Mouse (Mus musculus) intestine, postnatal 0 days (tissue): ENCODE measurements at regions not wholly inside any gene's neighbourhood (a gene's known extent, or its start where the extent isn't known, plus 50 kb on each side); places are given as distances from the start of the nearest gene placed in this dataset.

Experiments used
- ATAC-seq: fragments of 200-750 bp; cut with Nextera tagmentation; 2 replicates; pipeline ENCODE4 v1.8.0; 2017; ENCODE audit warnings: mild to moderate bottlenecking, moderate TSS enrichment, moderate library complexity
- H3K27ac ChIP-seq: fragments of 300-500 bp; sonication (generic); 2 replicates; pipeline ENCODE4 v1.5.1; 2014; ENCODE audit warnings: mild to moderate bottlenecking, low read depth, low read length, moderate library complexity
- H3K27me3 ChIP-seq: fragments of 300-500 bp; sonication (generic); replicated peaks from 2 replicates; pipeline ENCODE4 v1.6.1; 2014; ENCODE audit warnings: low read length, mixed read lengths; ENCODE audit not compliant: control insufficient read depth, insufficient read depth
- H3K36me3 ChIP-seq: fragments of 300-500 bp; sonication (generic); 2 replicates; pipeline ENCODE4 v1.6.1; 2014; ENCODE audit warnings: mild to moderate bottlenecking, moderate library complexity; ENCODE audit not compliant: control insufficient read depth, insufficient read depth
- H3K4me1 ChIP-seq: fragments of 300-500 bp; sonication (generic); replicated peaks from 2 replicates; pipeline ENCODE4 v1.6.1; 2014; ENCODE audit warnings: antibody characterized with exemption, low read length, mixed read lengths; ENCODE audit not compliant: control insufficient read depth, insufficient read depth
- H3K4me2 ChIP-seq: fragments of 300-500 bp; sonication (generic); replicated peaks from 2 replicates; pipeline ENCODE4 v1.6.1; 2014; ENCODE audit warnings: low read depth, mild to moderate bottlenecking, moderate library complexity
- H3K4me3 ChIP-seq: fragments of 300-500 bp; sonication (generic); 2 replicates; pipeline ENCODE4 v1.5.1; 2014; ENCODE audit warnings: low read depth, low read length
- H3K9ac ChIP-seq: fragments of 300-500 bp; sonication (generic); 2 replicates; pipeline ENCODE4 v1.6.1; 2014; ENCODE audit warnings: mild to moderate bottlenecking, low read depth, low read length
- H3K9me3 ChIP-seq: fragments of 300-500 bp; sonication (generic); 2 replicates; pipeline ENCODE4 v1.6.1; 2016; ENCODE audit warnings: mixed run types; ENCODE audit not compliant: control insufficient read depth
- CTCF ChIP-seq: sonication (generic); IDR thresholded peaks from 2 replicates; pipeline ENCODE4 v1.5.1; 2016; ENCODE audit warnings: low read depth, mild to moderate bottlenecking, control low read depth, antibody characterized with exemption, moderate library complexity
- WGBS: fragments of 180-500 bp; shearing (Covaris S2); extraction: QIAGEN DNeasy Blood & Tissue Kit; methylation state at CpG from one replicate; pipeline ENCODE4 v1.1.7; 2014; 5-methylcytosine and 5-hydroxymethylcytosine counted together

DNA sequence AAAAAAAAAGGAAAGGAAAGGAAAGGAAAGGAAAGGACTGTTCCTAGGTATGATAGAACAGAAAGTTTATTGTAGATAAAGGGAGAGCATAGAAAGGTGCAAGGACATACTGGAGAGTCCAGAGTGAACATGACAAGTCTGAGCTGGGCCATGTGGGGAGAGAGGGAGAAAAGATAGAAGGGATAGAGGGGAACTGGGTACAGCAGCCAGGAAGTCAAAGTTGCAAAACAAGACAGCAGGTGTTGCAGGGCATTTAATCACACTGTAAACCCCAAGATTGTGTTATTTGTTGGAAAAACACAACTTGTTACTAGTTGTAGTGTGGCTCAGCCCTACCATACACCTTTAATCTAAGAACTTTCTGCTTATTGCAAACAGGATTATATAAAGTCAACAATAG, 110.6 kb upstream of the Gm28710 start:
- Histone ChIP-seq H3K9me3 (no peaks in the 10 kb centered on the region), H3K27me3 (no peaks in the 10 kb centered on the region), H3K36me3 (no peaks in the 10 kb centered on the region), H3K4me1 (no peaks in the 10 kb centered on the region), H3K4me3 (no peak overlapping the region), H3K9ac (no peak overlapping the region), H3K27ac (no peak overlapping the region), H3K4me2 (no peak overlapping the region)
- no peak for ATAC-seq
- TF ChIP-seq CTCF, result no peak

DNA sequence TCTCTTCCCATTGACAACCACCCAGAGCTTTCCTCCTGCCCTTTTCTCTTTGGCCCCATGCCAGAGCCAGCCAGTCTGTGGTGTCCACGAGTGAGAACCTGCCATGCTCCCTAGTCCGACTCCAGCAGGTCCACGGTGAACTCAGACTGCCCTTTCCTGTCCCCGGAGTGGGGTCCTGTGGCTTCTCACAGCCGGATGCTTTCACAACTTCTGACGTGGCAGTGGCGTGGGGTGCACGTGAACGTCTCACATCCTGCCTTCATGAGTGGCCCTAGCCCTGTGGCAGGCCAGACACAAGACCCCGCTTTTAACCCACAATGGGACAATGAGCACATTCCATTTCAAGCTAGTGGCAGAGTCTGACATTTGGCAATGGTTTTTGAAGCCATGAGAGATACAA, 107.5 kb upstream of the Gm28710 start:
- H3K9ac ChIP-seq, result no peak overlapping the region
- no peaks in the 10 kb centered on the region for H3K4me1 ChIP-seq
- H3K4me3 ChIP-seq, result no peak overlapping the region
- TF ChIP-seq CTCF, result no peak
- no peak overlapping the region for H3K4me2 ChIP-seq
- no peaks in the 10 kb centered on the region for H3K9me3 ChIP-seq
- WGBS, result 85% methylated on average over 10 of the region's 10 CpGs
- H3K36me3 ChIP-seq, result no peaks in the 10 kb centered on the region
- H3K27me3 ChIP-seq, result no peaks in the 10 kb centered on the region
- ATAC-seq, result no peak
- no peak overlapping the region for H3K27ac ChIP-seq

DNA sequence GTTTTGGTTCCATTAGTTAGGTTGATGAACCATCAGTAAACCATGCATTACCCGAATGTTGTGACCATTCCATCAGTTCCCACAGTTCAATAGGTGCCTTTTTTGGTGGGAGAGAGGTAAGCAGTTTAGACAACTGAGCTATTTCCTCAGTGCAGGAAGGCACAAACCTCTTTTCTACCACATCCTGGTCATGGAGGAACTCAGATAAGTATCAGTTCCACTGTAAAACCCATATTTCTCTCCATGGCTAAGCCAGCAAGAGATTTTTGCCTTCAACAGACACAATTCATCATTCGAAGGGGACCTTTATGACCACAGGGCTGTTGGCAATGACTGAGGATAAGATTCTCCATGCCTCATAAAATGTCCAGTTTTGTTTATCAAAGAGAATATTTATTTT, 92.3 kb upstream of the Gm28710 start:
- WGBS, result 72% methylated on average over 2 of the region's 2 CpGs
- no peak for ATAC-seq
- H3K27ac ChIP-seq, result no peak overlapping the region
- no peaks in the 10 kb centered on the region for H3K4me1 ChIP-seq
- H3K9ac ChIP-seq, result no peak overlapping the region
- H3K4me2 ChIP-seq, result no peak overlapping the region
- TF ChIP-seq CTCF, result no peak
- H3K9me3 ChIP-seq, result no peaks in the 10 kb centered on the region
- H3K4me3 ChIP-seq, result no peak overlapping the region
- no peaks in the 10 kb centered on the region for H3K27me3 ChIP-seq
- H3K36me3 ChIP-seq, result no peaks in the 10 kb centered on the region

DNA sequence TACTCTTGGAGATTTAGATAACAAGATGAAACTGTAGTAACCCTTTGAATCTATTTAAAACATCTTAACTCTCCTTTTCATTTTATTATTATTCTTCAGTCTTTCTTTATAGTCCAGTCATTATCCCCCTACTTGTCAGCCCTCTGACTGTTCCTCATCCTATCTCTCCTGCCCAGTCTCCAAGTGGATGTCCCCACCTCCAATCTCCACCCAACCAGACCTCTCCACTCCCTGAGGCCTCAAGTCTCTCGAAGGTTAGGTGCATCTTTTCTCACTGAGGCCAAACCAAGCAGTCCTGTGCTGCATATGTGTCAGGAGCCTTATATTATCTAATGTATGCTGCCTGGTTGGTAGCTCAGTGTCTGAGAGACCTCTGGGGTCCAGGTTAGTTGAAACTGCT, 91.1 kb upstream of the Gm28710 start:
- Histone ChIP-seq H3K9ac (no peak overlapping the region), H3K9me3 (no peaks in the 10 kb centered on the region), H3K27me3 (no peaks in the 10 kb centered on the region), H3K27ac (no peak overlapping the region), H3K4me3 (no peak overlapping the region), H3K36me3 (no peaks in the 10 kb centered on the region), H3K4me2 (no peak overlapping the region), H3K4me1 (no peaks in the 10 kb centered on the region)
- no peak for ATAC-seq
- WGBS, result 63% methylated on average over 1 of the region's 1 CpGs
- no peak for TF ChIP-seq CTCF

DNA sequence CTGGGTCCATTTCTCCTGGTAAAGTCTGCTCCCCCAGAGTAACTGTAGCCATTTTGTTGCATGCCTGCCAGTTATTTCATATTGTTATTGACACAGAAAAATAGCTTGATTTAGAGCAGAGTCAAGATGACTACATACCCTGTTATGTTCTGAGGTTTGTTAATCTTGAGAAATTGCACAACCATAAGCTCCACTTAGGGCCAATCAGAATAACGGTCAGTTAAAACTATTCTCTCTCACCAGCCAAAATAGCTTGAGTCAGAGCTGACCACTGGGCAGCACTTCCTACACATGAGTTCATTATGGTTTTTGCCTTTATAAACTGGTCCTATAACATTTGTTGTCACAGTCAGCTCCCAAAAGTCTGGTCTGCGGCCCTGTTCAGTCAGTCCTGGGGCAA, 88.9 kb upstream of the Gm28710 start:
- Histone ChIP-seq H3K27me3 (no peaks in the 10 kb centered on the region), H3K4me3 (no peak overlapping the region), H3K4me2 (no peak overlapping the region), H3K36me3 (no peaks in the 10 kb centered on the region), H3K27ac (no peak overlapping the region), H3K9me3 (no peaks in the 10 kb centered on the region), H3K9ac (no peak overlapping the region), H3K4me1 (no peaks in the 10 kb centered on the region)
- no peak for TF ChIP-seq CTCF
- WGBS, result 92% methylated on average over 2 of the region's 2 CpGs
- no peak for ATAC-seq

DNA sequence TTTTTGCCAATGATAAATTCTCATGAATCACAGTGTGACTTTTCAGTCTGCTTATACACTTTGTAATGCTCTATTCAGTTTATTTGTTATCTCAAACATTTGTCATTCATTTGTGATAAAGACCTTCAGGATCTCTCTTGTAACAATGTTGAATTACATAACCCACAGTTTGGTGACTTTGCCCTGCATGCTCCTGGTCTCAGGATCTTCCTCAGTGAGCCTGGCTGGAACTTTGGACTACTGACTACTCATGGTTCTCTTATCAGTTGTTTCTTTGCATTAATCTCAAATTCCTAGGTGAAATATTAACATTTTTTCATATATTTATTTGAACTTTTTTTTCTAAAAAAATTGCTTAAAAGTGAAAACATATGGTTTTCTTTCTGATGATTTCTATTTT, 75.7 kb upstream of the Gm28710 start:
- no peaks in the 10 kb centered on the region for H3K27me3 ChIP-seq
- TF ChIP-seq CTCF, result no peak
- H3K4me2 ChIP-seq, result no peak overlapping the region
- no peaks in the 10 kb centered on the region for H3K4me1 ChIP-seq
- H3K9ac ChIP-seq, result no peak overlapping the region
- H3K36me3 ChIP-seq, result no peaks in the 10 kb centered on the region
- H3K9me3 ChIP-seq, result no peaks in the 10 kb centered on the region
- peak; percentile 75 for ATAC-seq
- no peak overlapping the region for H3K27ac ChIP-seq
- no peak overlapping the region for H3K4me3 ChIP-seq

DNA sequence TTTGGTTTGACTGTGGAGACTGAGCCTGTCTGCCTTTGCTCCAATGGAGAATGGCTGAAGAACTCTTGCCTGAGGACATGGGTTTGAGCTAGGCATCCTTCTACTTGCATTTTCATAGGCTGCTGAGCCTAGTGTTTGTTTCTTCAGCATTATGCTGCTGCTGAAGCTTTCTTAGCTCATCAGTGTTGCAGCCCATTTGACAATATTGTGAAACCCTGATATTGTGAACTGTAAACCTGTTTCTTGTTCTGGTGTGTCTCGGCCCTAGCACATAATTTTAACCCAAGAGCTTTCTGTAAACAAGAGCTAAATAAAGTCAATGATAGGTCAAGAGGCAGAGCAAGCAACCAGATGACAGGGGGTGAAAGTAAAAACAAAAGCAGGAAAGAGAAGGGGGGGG, 75.2 kb upstream of the Gm28710 start:
- no peaks in the 10 kb centered on the region for H3K36me3 ChIP-seq
- H3K4me3 ChIP-seq, result no peak overlapping the region
- WGBS, result 38% methylated on average over 1 of the region's 1 CpGs
- H3K4me2 ChIP-seq, result no peak overlapping the region
- H3K27me3 ChIP-seq, result no peaks in the 10 kb centered on the region
- no peak overlapping the region for H3K27ac ChIP-seq
- no peak for TF ChIP-seq CTCF
- H3K4me1 ChIP-seq, result no peaks in the 10 kb centered on the region
- no peak overlapping the region for H3K9ac ChIP-seq
- ATAC-seq, result no peak
- no peaks in the 10 kb centered on the region for H3K9me3 ChIP-seq
